Mouse (Mus musculus) liver, postnatal 0 days (tissue): Measurements from ENCODE around the gene Cym.

Experiments used
- CTCF ChIP-seq: sonication (generic); IDR thresholded peaks from 2 replicates; pipeline ENCODE4 v1.5.1; 2016; ENCODE audit warnings: antibody characterized with exemption, low read depth
- EP300 ChIP-seq: IDR thresholded peaks from 2 replicates; pipeline ENCODE4 v1.6.1; 2016; ENCODE audit warnings: antibody characterized with exemption, low read depth, mild to moderate bottlenecking

DNA sequence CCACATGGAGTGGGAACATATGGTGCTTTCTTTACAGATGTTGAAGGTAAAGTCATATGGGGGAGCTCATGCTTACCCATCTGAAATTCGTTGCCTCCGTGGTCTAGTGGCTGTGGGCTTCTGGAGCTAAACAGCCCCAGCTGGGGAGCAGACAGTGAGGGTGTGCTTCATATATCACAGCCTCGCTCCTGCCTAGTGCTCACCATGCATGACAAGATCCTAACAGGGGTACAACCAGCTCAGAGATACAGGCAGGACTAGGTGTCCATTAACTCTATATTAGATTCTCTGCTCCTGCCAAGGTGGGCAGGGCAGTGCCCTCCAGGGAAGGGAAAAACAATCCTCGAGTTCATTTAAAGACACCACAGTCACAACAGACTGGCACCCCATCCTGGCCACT is 9.7 kb upstream of the Cym start:
- TF ChIP-seq EP300 (no peak), CTCF (no peak)
